In the genomic region with DNA sequence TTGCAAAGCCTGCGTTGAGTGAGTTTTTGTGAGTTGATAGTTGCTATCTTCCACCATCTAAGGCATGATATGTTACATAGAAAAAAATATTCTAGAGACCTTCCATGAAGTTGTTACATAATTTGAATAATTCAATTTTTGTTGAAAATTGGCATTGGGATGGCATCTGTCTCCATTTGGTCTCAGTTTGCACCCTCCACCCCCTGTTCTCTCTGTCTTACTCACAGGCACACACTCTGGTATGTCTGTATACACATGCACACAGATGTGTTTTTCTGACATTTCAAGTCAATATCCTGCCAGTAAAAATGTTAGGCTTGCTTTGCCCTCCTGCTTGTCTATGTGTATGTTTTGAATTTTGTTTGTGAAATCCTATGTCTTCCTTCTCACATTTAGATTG, we compare ENCODE assay signal across 29 mouse cellular contexts.
A peak's percentile ranks its signal among the peaks of the same experiment; 100 is the strongest.
DNase-seq lines count a peak whose midpoint lies in the region; ATAC-seq and TF ChIP-seq lines count a peak whose summit lies in the region.
"Had no signal": no experiment of that assay in that cellular context is flagged by ENCODE, and none has a peak within 500 bp of the region (broad histone marks: within the 10 kb centered on the region; RNA-seq: fewer than 3 reads in every experiment).

No protein-coding gene starts in this region.

- peak overlapping the region; percentile 77 for H3K27ac ChIP-seq in layer of hippocampus, adult 2 months
- H3K27ac ChIP-seq: embryonic facial prominence, embryonic 13.5 days; embryonic facial prominence, embryonic 15.5 days; forebrain, embryonic 10.5 days; forebrain, embryonic 12.5 days had no signal

- no peak for TF ChIP-seq CTCF in layer of hippocampus, adult 2 months (conservative IDR thresholded peaks at IDR 0.05)

- DNase-seq in frontal cortex, postnatal 14 days (ENCODE audit: low spot score in 2 of 2), result no peak
- peak in 1 of 2 experiments; percentile 43 for DNase-seq in layer of hippocampus, adult 2 months (ENCODE audit: low spot score in 2 of 2)
- DNase-seq in layer of hippocampus, adult 11-12 months (ENCODE audit: low spot score), result no peak
- peak; percentile 61 for DNase-seq in layer of hippocampus, adult 9-11 months
- DNase-seq in layer of hippocampus, postnatal 25 days (ENCODE audit: extremely low spot score in 1 of 2, low spot score in 1 of 2), result no peak
- DNase-seq in telencephalon, adult 2 months (ENCODE audit: low read depth, low spot score), result peak; percentile 38
- no peak for DNase-seq in natural killer cell, adult 2 months (ENCODE audit: low spot score in 2 of 2)
- DNase-seq: adrenal gland, adult 8-10 months; adrenal gland, postnatal 14 days; adrenal gland, postnatal 36 days; B cell, adult 2 months; cerebellum, adult 11 months; cerebellum, adult 18-20 months; cerebellum, adult 8-10 months; cerebellum, adult 9-11 months; cerebellum, postnatal 14 days; cerebellum, postnatal 36 days; embryo, embryonic 11 days had no signal

- ATAC-seq in frontal cortex, adult (ENCODE audit: low TSS enrichment), result peak; percentile 21; the same call in 1 of the 2 replicates
- ATAC-seq: activated CD4-positive, CD25-positive, alpha-beta regulatory T cell, adult 4 months; CD4-positive, CD25-positive, alpha-beta regulatory T cell, adult 4 months; forebrain, embryonic 14.5 days; forebrain, embryonic 16.5 days; Patski had no signal

- H3K4me3 ChIP-seq in layer of hippocampus, adult 2 months, result no peak overlapping the region
- H3K4me3 ChIP-seq: embryonic facial prominence, embryonic 13.5 days; embryonic facial prominence, embryonic 15.5 days; erythroblast, embryonic 14.5 days; forebrain, embryonic 10.5 days; forebrain, embryonic 12.5 days had no signal

Comparison
In these comparisons a context has a peak if more than half of its experiments do, and no peak if none do; other contexts are left out.
1. DNase-seq: peak in layer of hippocampus, adult 9-11 months (single experiment) and telencephalon, adult 2 months (single experiment); none in frontal cortex, postnatal 14 days (0 of 2), layer of hippocampus, adult 11-12 months (single experiment), layer of hippocampus, postnatal 25 days (0 of 2) and natural killer cell, adult 2 months (0 of 2).